17 mouse cellular contexts compared by ENCODE assay signal in the genomic region with DNA sequence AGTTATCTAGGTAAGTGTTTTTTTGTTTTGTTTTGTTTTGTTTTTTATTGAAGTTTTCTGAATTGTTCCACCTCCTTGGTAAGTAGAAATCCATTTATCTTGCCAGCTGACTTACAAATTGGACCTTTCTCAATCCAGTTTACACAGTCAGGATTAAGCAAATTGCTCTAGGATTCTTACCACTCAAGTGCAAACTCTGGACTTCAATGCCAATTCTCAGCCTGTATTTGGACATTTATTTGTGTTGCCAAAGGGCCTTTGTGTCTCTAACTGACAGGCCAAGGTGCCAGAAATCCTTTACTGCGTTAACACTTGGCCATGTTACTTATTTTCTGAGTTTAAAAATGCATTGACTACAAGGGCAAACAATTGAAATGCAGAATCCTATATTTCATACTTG.
"Had no signal": no experiment of that assay in that cellular context is flagged by ENCODE, and none has a peak within 500 bp of the region (broad histone marks: within the 10 kb centered on the region; RNA-seq: fewer than 3 reads in every experiment).

No protein-coding gene starts in this region.

- H3K27me3 ChIP-seq: midbrain, embryonic 12.5 days; neural tube, embryonic 13.5 days; neural tube, embryonic 15.5 days had no signal

- H3K4me2 ChIP-seq: lung, embryonic 14.5 days; midbrain, embryonic 12.5 days; neural tube, embryonic 13.5 days; neural tube, embryonic 15.5 days had no signal

- H3K9me3 ChIP-seq: midbrain, embryonic 10.5 days; midbrain, embryonic 12.5 days; neural tube, embryonic 13.5 days; neural tube, embryonic 15.5 days had no signal

- H3K36me3 ChIP-seq: midbrain, embryonic 10.5 days; midbrain, embryonic 12.5 days; neural tube, embryonic 13.5 days; neural tube, embryonic 15.5 days had no signal

- H3K4me3 ChIP-seq: midbrain, embryonic 10.5 days; midbrain, embryonic 12.5 days; myocyte; neural tube, embryonic 13.5 days; neural tube, embryonic 15.5 days had no signal

- ATAC-seq: midbrain, embryonic 16.5 days had no signal

- H3K27ac ChIP-seq: midbrain, embryonic 10.5 days; midbrain, embryonic 12.5 days; neural tube, embryonic 13.5 days; neural tube, embryonic 15.5 days had no signal

- H3K9ac ChIP-seq: lung, embryonic 14.5 days; midbrain, embryonic 12.5 days; neural tube, embryonic 13.5 days; neural tube, embryonic 15.5 days had no signal

- DNase-seq: lung, embryonic 14.5 days; lung, postnatal 10 days; lung, postnatal 4 days; midbrain, embryonic 14.5 days; right cerebral cortex, adult 18-20 months; right cerebral cortex, postnatal 25 days; right cerebral cortex, postnatal 4 days; spleen, adult 18-20 months; thymus, adult 18-20 months; thymus, postnatal 14 days; thymus, postnatal 36 days had no signal
